Mouse (Mus musculus): Measurements from ENCODE around the gene Ptms.

DNA sequence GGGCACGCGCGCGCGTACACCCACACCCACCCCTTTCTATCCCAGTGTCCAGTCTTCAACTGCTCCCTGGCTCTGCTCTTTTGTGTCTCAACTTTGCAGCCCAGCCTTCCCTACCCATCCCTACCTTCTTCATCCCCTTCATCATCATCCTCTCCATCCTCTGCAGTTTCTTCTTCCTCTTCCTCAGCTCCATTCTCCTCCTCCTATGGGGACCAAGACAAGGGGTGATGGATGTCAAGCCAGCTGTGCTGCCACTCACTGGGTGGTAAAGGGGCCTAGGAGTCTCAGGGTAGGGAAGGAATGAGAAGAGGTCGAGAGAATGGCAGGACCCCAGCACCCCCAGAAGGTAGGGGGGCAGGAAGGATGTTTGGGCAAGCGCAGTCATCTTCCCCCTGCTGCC is 5.4 kb downstream of the Ptms start:
- TF ChIP-seq CTCF (IDR thresholded peaks at IDR 0.05; ENCODE audit: borderline replicate concordance, insufficient read depth, low read depth, low read length) = no peak
- TF ChIP-seq POLR2A (IDR thresholded peaks at IDR 0.05; ENCODE audit: borderline replicate concordance, insufficient read depth, low read length) = no peak

All from cerebellum, adult 2 months (tissue).